Mouse (Mus musculus) midbrain, embryonic 11.5 days (tissue): ENCODE measurements around the gene Gtse1. TPM values are rescaled to one million over a fixed set of nuclear protein-coding genes. Genes with fewer than 3 reads are reported as not detected.
A peak's percentile ranks its signal among the peaks of the same experiment; 100 is the strongest.

ENCODE experiments used
- ATAC-seq: fragments of 200-750 bp; cut with Nextera tagmentation; 2 replicates; pipeline ENCODE4 v1.8.0; 2017; ENCODE audit warnings: moderate TSS enrichment, moderate library complexity; ENCODE audit not compliant: low FRiP score
- DNase-seq: peaks from one replicate; pipeline ENCODE4 v3.0.0; 2015; ENCODE audit warnings: low spot score; ENCODE audit errors: missing footprints
- H3K27ac ChIP-seq: fragments of 300-500 bp; sonication (generic); 2 replicates; pipeline ENCODE4 v1.5.1; 2014; ENCODE audit warnings: low read depth, low read length
- H3K27me3 ChIP-seq: fragments of 300-500 bp; sonication (generic); 2 replicates; pipeline ENCODE4 v1.6.1; 2014; ENCODE audit warnings: mild to moderate bottlenecking, low read length, moderate library complexity, mixed read lengths; ENCODE audit not compliant: control insufficient read depth, insufficient read depth
- H3K36me3 ChIP-seq: fragments of 300-500 bp; sonication (generic); 2 replicates; pipeline ENCODE4 v1.6.1; 2014; ENCODE audit warnings: mild to moderate bottlenecking, low read length, moderate library complexity, mixed read lengths; ENCODE audit not compliant: control insufficient read depth, insufficient read depth
- H3K4me1 ChIP-seq: fragments of 300-500 bp; sonication (generic); 2 replicates; pipeline ENCODE4 v1.6.1; 2014; ENCODE audit warnings: low read length; ENCODE audit not compliant: control insufficient read depth, insufficient read depth
- H3K4me2 ChIP-seq: fragments of 300-500 bp; sonication (generic); 2 replicates; pipeline ENCODE4 v1.6.1; 2014; ENCODE audit warnings: mild to moderate bottlenecking, moderate library complexity
- H3K4me3 ChIP-seq: fragments of 300-500 bp; sonication (generic); 2 replicates; pipeline ENCODE4 v1.5.1; 2014; ENCODE audit warnings: low read depth, low read length
- H3K9ac ChIP-seq: fragments of 300-500 bp; sonication (generic); 2 replicates; pipeline ENCODE4 v1.6.1; 2014; ENCODE audit warnings: low read length
- H3K9me3 ChIP-seq: fragments of 300-500 bp; sonication (generic); 2 replicates; pipeline ENCODE4 v1.6.1; 2016; ENCODE audit warnings: low read length; ENCODE audit not compliant: control insufficient read depth
- WGBS: fragments of 180-500 bp; shearing (Covaris S2); extraction: QIAGEN DNeasy Blood & Tissue Kit; methylation state at CpG from one replicate; pipeline ENCODE4 v1.1.7; 2014; 5-methylcytosine and 5-hydroxymethylcytosine counted together
- polyA plus RNA-seq: library from polyadenylated mRNA; unstranded; fragments of >200 nt; fragmentation: Nextera tagmentation; extraction: Ambion mirVana; gene quantifications from 2 replicates; pipeline ENCODE4 v1.2.1, GENCODE M21; 2014

Gtse1 gene
- polyA plus RNA-seq, 1 experiment from 2014 or later, result 43.7 TPM

GRCm38 (mm10) chr15:85828071-85828470 is 31.5 kb upstream of the Gtse1 start:
- 92% methylated on average over 4 of the region's 4 CpGs for WGBS
- H3K4me3 ChIP-seq, result no peak overlapping the region
- ATAC-seq, result no peak
- DNase-seq, result peak; percentile 57
- no peaks in the 10 kb centered on the region for H3K9me3 ChIP-seq
- H3K4me1 ChIP-seq, result peaks cover 3% of the 10 kb centered on the region
- H3K27me3 ChIP-seq, result no peaks in the 10 kb centered on the region
- H3K36me3 ChIP-seq, result no peaks in the 10 kb centered on the region
- no peak overlapping the region for H3K9ac ChIP-seq
- H3K4me2 ChIP-seq, result no peak overlapping the region
- H3K27ac ChIP-seq, result no peak overlapping the region

GRCm38 (mm10) chr15:85829470-85829869 is 30.1 kb upstream of the Gtse1 start:
- DNase-seq, result peak; percentile 37
- Histone ChIP-seq H3K4me1 (peaks cover 3% of the 10 kb centered on the region), H3K9ac (no peak overlapping the region), H3K9me3 (no peaks in the 10 kb centered on the region), H3K27me3 (no peaks in the 10 kb centered on the region), H3K36me3 (no peaks in the 10 kb centered on the region), H3K27ac (no peak overlapping the region), H3K4me3 (no peak overlapping the region), H3K4me2 (no peak overlapping the region)
- ATAC-seq, result no peak
- 79% methylated on average over 5 of the region's 5 CpGs for WGBS

GRCm38 (mm10) chr15:85831954-85832590 is 27.5 kb upstream of the Gtse1 start, which contains the start of gene Ttc38:
Gene Ttc38, plus strand, starts transcription at chr15:85832306.
- Histone ChIP-seq H3K4me2 (peak within 1 kb of the TSS; percentile 76), H3K4me1 (peaks cover 3% of the 10 kb centered on the region), H3K9me3 (no peaks in the 10 kb centered on the region), H3K4me3 (peak within 1 kb of the TSS; percentile 51), H3K9ac (peak within 1 kb of the TSS; percentile 62), H3K27ac (no peak within 1 kb of the TSS), H3K36me3 (no peaks in the 10 kb centered on the region), H3K27me3 (no peaks in the 10 kb centered on the region)
- WGBS, result 4% methylated on average over 27 of the region's 27 CpGs
- DNase-seq (peak; percentile 95), ATAC-seq (peak; percentile 92)

GRCm38 (mm10) chr15:85832599-85832998 is 26.9 kb upstream of the Gtse1 start:
- WGBS, result 54% methylated on average over 8 of the region's 8 CpGs
- H3K4me3 ChIP-seq, result peak overlapping the region; percentile 51
- no peaks in the 10 kb centered on the region for H3K36me3 ChIP-seq
- ATAC-seq, result no peak
- H3K4me2 ChIP-seq, result peak overlapping the region; percentile 76
- H3K27me3 ChIP-seq, result no peaks in the 10 kb centered on the region
- no peak overlapping the region for H3K27ac ChIP-seq
- H3K4me1 ChIP-seq, result peaks cover 3% of the 10 kb centered on the region
- peak overlapping the region; percentile 62 for H3K9ac ChIP-seq
- no peak for DNase-seq
- no peaks in the 10 kb centered on the region for H3K9me3 ChIP-seq

GRCm38 (mm10) chr15:85835335-85835734 is 24.2 kb upstream of the Gtse1 start:
- 77% methylated on average over 3 of the region's 3 CpGs for WGBS
- DNase-seq, result peak; percentile 49
- ATAC-seq, result no peak
- Histone ChIP-seq H3K27me3 (no peaks in the 10 kb centered on the region), H3K9me3 (no peaks in the 10 kb centered on the region), H3K27ac (no peak overlapping the region), H3K4me1 (peaks cover 3% of the 10 kb centered on the region), H3K36me3 (no peaks in the 10 kb centered on the region), H3K4me3 (no peak overlapping the region), H3K4me2 (no peak overlapping the region), H3K9ac (no peak overlapping the region)

- Histone ChIP-seq H3K27ac (no peak overlapping the region), H3K36me3 (no peaks in the 10 kb centered on the region), H3K9me3 (no peaks in the 10 kb centered on the region), H3K27me3 (no peaks in the 10 kb centered on the region), H3K4me2 (no peak overlapping the region), H3K4me3 (no peak overlapping the region), H3K4me1 (peaks cover 3% of the 10 kb centered on the region), H3K9ac (no peak overlapping the region)
- DNase-seq, result no peak
- 93% methylated on average over 5 of the region's 5 CpGs for WGBS
- ATAC-seq, result no peak
Measured at GRCm38 (mm10) chr15:85836887-85837286, 22.7 kb upstream of the Gtse1 start.

- Histone ChIP-seq H3K27ac (no peak overlapping the region), H3K4me1 (no peaks in the 10 kb centered on the region), H3K4me3 (no peak overlapping the region), H3K36me3 (no peaks in the 10 kb centered on the region), H3K27me3 (no peaks in the 10 kb centered on the region), H3K4me2 (no peak overlapping the region), H3K9ac (no peak overlapping the region), H3K9me3 (no peaks in the 10 kb centered on the region)
- WGBS, result 36% methylated on average over 6 of the region's 6 CpGs
- ATAC-seq (no peak), DNase-seq (peak; percentile 91)
Measured at GRCm38 (mm10) chr15:85840983-85841382, 18.6 kb upstream of the Gtse1 start.

- Histone ChIP-seq H3K4me2 (no peak overlapping the region), H3K36me3 (no peaks in the 10 kb centered on the region), H3K9ac (no peak overlapping the region), H3K9me3 (no peaks in the 10 kb centered on the region), H3K4me3 (no peak overlapping the region), H3K4me1 (no peaks in the 10 kb centered on the region), H3K27ac (no peak overlapping the region), H3K27me3 (no peaks in the 10 kb centered on the region)
- ATAC-seq (no peak), DNase-seq (no peak)
- 85% methylated on average over 5 of the region's 5 CpGs for WGBS
Measured at GRCm38 (mm10) chr15:85841796-85842360, 17.7 kb upstream of the Gtse1 start.

GRCm38 (mm10) chr15:85845071-85845470 is 14.5 kb upstream of the Gtse1 start:
- no peaks in the 10 kb centered on the region for H3K4me1 ChIP-seq
- H3K9ac ChIP-seq, result no peak overlapping the region
- no peak overlapping the region for H3K4me3 ChIP-seq
- H3K27me3 ChIP-seq, result no peaks in the 10 kb centered on the region
- no peaks in the 10 kb centered on the region for H3K9me3 ChIP-seq
- no peaks in the 10 kb centered on the region for H3K36me3 ChIP-seq
- ATAC-seq (no peak), DNase-seq (no peak)
- H3K4me2 ChIP-seq, result no peak overlapping the region
- H3K27ac ChIP-seq, result no peak overlapping the region
